Mouse (Mus musculus) left cerebral cortex, adult 9 months (tissue): ENCODE data around the gene Med6.

ENCODE experiments used
- DNase-seq, 2 experiments: peaks; one replicate each; pipeline ENCODE4 v3.0.0; 2022; ENCODE audit warnings: low spot score in 2 of 2

The Med6 gene

DNA sequence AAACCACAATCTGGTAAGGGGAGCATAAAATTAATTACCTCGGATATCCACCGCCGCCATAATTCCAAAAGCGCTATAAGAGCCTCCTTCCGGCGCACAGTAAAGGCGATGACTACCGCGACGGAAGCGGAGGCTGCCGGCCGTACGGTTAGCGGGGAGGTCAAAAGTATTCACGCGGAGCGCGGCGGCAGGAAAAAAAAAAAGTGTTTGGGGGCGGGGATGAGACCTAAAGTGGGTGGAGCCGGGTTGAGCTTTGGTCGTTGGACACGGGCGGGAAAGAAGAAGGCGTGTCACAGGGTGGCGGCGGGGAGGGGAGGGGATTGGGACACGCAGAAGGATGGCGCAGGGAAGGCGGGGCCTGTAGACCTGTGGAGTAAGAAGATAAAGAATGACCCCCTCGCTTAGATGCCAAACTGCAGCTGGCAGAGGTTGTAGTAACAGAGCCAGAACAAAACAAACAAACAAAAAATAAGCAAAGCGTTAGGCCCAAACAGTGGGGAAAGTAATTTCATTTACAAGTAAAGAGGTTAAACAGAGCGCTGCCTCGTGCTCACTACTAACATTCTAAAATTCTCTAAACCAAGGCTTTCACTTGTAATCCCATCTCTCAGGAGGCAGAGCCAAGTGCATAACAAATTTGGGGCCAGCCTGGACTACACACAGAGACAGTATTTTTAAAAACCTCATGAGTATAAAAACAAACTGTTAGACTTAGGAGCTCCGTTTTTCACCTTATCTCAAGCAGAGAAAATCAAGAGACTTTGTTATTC lies at the start of gene Med6:
Med6 (minus strand) TSS at position 107 of the 770 bp plus-strand sequence.
- DNase-seq: peak; percentile 79 to 93

DNA sequence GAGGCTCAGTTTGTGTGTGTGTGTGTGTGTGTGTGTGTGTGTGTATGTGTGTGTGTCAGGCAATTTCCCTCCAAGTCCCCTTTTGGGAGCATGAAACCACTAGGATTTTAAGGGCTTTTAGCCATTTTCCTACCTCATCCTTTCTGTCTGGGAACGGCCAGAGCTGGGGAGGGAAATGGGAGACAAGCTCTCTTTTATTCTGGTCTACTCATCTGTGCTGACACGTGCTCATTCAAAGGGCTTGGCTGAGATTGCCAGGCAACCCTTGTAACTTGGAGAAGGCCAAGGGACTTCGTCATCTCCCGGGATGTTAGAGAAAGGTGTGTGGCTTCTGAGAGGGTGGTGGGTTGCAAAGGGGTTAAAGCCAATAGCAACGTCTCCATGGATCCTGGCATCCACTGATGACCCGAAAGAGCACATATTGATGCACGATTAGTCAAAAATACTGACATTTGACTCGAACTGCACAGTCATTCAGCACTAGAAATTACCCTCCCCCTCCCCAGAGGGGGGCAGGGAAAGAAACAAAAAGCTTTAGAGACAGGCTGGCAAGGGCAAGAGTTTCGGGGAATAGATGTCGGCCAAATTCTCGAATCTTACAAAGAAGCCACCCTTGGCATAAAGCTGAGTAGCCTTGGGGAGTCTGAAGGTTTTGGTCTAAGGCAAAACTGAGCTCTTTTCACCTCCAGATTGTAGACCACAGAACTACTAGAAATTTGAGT lies 47.7 kb upstream of the Med6 start:
- DNase-seq: peak in 1 of 2 experiments; percentile 28

DNA sequence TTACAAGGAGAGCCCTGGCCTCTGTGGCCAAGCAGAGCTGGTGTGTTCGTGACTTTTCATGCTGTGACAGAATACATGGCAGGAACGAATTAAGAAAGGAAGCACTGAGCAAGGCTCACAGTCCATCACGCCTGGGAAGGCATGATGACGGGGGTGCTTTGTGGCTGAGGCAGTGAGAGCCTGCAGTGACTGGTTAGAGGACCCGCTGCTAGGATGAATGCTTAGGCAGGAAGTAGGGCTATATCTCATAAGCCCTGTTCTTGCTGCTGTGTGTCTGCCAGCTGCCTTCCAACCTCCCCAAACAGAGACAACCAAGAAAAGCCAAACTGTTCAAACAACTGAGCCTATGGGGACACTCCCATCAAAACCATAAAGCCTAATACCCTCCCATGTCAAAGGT lies 45.8 kb upstream of the Med6 start:
- DNase-seq: no peak

DNA sequence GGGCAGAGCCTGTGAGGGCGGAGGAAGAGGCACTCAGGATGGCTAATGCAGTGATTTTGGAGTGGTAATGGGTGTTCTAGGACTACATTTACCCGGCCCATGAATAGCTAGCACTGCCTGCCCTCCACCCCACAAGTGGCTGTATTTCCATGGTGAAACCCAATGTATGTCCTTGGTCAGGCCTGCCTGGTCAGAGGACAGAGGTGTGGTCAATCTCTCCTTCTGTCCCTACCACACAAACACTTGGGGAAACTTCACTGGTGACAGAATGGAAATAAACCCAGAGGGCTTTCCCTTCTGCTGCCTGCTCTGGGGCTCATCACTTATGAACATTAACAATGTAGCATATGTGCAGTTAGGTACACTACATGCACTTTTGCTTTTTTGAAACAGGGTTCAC lies 38.4 kb upstream of the Med6 start:
- no peak for DNase-seq

DNA sequence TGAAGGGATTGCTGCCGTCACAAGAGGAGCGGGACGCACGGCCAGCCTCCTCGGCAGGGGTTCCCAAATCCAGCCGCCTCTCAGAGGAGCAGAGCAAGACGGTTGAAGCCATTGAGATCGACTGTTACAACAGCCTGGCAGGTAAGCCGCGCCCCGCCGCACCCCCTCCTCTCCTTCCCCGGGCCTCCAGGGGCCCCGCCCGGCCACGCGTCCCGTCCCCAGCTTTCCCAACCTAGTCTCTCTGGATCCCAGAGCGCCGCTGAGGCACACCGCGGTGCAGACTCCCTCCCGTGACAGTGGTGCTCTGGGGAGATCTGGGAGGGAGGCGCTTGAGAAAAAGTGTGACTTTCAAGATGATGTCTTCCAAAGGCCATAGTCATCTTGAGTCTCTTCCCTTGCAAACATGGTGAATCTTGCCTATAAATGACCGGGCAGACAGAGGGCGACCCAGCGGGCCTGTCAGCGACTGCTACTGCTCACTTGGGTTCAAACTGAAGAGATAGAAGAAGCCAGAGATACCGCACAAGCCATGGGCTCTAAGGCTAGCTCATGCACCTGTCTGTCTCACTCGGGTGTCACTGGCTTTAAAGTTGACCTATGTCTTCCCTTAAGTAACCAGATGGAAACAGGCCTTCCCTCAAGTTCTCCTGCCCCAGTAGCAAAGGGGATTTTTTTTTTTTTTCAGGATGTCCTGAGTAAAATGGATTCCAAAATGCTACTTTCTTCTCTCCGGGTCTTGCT lies 37.0 kb upstream of the Med6 start:
- DNase-seq: peak in 1 of 2 experiments; percentile 24

DNA sequence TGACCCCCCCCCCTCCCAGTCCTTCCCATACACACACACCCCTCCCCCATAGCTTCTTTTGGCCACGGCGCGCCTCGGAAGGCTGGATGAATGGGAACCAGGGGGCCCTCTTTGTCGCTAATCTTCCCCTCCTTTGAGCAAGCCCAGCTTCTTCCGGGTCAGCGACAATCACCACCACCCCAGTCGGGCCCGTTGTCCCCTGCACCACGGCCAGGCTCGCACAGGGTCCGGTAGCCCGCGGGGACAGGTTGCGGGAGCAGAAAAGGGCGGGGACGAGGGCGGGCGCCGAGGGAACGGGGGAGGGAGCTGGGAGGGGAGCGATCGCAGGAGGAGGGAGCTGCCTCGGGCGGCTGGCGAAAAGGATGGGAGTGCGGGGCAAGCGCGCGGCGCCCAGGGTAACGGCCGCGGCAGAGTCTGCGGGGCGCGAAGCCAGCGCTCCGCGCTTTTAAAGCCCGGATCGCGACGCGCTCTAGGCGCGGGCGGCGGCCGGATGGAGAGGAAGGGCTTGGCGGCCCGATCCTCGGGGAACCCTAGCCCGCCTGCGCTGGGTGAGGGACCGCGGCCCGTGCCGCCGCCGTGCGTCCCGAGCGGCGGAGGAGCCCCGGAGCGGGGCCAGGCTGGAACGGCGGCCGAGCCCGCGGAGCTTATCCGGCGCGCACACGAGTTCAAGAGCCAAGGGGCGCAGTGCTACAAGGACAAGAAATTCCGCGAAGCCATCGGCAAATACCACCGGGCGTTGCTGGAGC lies 36.3 kb upstream of the Med6 start, which contains the start of gene Ttc9:
Ttc9 (plus strand) TSS at position 335 of the 746 bp plus-strand sequence.
- DNase-seq: peak in 1 of 2 experiments; percentile 33

DNA sequence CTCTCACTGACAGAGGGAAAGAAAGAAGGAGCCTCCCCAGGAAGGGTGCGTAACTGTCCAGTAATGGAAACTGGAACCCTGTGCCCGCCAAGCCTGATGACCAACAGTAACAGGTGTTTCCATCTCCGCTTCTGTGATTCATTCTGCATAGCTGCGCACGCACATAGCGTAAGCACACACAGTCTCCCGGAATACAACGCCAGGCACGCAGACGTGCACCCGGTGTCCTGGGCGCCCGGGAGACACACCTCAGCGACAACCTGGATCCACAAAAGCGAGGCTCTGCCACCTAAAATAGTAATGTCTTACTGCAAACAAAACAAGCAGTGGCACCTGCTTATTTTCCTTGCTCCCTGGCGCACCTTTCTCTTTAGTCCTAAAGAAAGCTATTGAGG lies 35.7 kb upstream of the Med6 start:
- DNase-seq: peak in 1 of 2 experiments; percentile 70

DNA sequence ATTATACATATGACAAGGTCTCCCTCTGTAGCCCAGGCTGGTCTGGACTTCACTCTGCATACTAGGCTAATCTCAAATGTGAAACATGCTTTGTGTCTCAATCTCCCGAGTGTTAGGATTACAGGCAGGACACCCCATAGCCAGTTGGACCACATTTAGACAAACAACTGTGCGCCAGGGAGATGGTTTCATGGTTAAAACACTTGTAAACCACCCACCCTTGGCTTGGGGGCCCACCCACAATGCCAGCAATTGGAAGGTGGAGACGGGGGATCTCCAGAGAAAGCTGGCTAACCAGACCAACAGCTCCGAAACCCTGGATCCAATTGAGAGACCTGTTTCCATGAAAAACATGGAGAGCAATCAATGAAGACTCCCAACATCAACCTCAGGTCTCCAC lies 33.3 kb upstream of the Med6 start:
- no peak for DNase-seq

DNA sequence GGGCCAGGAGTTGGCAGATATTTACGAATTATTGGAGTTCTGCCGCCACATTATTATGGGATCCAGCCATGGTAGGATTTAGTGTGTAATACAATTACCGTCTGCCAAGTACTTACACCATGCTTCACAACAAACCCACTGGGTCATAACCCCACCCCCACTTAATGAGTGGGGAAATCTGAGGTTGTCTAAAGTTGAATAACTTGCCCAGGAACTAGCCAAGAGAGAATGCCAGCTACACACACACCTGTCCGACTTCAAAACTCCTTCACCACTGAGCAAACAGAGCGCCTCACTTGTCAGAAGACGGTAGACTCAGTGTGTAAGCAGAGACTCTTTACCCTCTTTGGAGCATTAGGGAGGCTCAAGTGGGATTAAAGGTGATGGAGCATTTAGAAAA lies 32.6 kb upstream of the Med6 start:
- DNase-seq: no peak

DNA sequence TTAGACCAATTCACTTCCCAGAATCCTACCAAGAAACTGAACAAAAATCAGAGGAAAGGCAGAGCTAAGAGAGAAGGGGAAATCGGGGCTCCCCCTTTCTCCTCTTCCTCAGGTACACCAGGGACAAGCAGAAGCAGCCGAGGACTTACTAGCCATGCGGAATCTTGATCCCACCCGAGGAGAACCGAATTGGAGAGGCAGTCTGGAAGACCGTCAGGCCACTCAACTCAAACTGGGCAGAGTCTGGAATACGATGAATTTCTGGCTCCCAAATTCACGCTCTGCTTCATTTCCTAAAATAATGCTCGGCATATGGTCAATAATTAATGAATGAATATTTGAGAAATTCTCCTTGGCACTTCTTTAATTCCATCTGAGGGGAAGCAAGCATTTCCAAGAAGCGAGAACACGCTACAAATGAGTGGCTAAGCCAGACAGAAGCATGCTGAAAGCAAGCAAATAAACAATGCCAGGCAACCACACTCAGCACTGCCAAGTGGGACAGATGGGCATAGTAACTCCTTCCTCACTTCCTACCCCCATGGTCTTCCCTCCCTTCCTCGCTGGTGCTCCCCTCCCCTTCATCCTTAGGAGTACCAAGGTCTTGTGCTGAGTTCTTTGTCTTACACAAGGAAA lies 31.5 kb upstream of the Med6 start:
- peak in 1 of 2 experiments; percentile 41 for DNase-seq

DNA sequence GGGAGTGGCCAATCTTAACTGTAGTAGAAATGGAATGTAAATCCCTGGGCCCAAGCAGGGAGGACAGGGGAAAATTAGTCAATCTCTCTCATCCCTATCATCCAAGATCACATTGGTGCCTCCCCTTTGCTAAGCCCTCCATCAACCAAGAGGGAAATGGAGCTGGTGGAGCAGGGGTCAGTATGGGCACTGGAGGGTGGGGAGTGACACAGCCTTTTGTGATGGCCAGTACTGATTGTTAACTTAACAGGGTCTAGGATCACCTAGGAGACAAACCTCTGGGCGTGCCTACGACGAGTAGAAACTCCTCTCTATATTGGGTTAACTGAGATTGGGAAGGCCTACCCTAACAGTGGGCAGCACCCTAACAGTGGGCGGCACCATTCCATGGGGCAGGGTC lies 28.6 kb upstream of the Med6 start:
- no peak for DNase-seq

DNA sequence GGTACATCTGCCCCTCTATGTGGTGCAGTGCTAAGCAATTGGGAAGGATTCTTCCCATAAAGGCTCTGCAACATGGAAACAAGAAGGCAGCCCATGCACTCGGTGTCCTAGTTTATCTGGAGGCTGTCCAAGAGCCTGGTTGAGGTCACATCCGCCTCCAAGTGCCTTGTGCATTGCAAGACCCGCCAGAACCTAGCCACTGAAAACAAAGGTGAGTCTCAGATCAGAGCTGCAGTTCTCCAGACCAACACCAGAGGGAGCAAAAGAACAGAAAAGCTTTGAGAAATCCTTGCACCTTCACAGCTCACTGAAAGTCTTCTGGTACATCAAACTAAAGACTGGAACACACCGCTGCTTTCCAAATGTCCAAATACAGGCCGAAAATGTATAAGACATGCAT lies 24.5 kb upstream of the Med6 start:
- peak in 1 of 2 experiments; percentile 88 for DNase-seq

DNA sequence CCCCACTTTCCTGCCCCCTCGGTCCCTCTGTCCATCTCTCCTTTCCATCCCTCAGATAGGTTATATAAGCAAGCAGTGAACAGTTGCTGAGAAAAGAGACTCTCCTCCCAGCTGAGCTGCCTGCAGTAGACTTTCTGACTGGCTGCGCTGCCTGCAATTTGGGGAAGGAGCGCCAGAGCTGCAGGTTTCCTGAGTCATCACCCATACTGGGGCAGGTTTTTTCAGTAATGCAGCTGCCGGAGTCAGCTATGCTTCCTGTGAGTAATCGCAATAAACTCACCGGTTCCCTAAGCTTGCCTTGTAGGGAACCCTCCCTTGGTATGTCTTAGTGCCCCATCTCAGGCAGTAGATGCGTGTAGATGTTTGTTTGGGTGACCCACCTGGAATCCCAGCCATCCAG lies 22.2 kb upstream of the Med6 start:
- DNase-seq: peak in 1 of 2 experiments; percentile 58

DNA sequence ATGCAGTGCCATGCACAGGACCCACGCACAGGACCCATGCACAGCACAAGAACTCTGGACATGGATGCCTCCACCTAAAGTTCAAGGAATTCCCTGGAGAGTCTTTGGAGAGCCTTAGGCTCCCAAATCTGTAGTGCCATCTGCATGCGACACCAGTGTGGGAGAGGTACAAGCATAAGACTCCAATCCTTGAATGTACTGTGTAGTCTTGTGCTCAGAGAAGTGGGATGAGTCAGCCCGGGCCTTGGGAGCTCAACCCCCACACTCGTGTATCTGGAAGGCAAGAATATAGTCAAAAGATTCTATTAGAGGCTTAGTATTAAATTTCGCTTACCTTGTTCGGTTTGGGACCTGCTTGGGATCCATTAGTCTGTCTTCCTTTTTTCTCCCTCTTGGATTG lies 21.0 kb upstream of the Med6 start:
- DNase-seq: peak in 1 of 2 experiments; percentile 52

DNA sequence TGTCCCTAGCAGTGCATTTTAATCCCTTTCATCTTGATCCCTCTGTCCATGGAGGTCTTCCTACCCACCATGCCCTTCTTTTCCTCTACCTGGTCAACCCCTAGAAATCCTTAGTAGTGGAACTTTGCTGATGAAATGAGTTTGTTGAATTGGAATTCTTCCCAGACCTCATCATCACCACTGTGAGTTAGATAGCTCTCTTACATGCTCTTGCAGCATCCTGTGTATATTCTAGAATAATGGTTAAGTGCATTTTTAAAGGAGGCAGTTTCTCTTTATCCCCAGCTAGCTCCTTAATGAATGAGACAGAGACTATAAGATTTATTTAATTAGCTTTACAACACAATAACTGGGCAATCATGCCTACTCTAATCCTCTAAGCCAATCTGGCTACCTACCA lies 14.6 kb upstream of the Med6 start:
- DNase-seq: no peak

DNA sequence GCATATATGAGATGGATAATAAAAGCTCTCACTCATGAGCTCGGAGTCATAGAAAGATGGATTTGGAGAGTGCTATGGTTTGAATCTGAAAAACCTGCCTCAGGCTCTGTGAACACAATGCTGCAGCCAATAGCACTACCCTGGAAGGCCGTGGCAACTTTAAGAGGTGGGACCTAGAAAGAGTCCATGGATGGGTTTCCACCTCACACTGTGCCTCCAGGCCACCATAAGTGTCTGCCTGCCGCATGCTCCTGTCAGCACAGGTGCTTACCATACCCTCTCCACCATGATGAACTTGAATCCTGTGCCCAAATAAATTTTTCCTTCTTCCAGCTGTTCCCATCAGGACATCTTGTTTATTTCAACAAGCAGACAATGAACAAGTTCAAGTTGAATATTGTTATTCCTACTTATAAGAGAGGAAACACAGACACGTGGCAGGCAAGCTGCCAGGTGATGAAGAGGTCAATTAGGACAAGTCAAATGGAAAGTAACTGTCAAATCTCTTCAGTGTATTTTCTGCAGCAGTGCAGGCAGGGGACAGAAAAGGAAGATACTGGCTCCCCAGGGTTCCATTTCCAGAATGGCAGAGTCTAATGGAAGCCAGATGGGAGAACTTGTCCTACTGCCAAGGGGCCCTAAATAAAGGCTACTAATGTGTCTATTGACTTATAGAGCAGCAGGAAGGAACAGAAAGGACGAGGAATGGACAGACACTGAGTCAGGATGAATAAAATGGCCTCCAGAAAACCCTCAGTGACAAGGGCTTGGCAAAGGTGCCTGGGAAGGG lies 10.4 kb upstream of the Med6 start:
- DNase-seq: no peak

DNA sequence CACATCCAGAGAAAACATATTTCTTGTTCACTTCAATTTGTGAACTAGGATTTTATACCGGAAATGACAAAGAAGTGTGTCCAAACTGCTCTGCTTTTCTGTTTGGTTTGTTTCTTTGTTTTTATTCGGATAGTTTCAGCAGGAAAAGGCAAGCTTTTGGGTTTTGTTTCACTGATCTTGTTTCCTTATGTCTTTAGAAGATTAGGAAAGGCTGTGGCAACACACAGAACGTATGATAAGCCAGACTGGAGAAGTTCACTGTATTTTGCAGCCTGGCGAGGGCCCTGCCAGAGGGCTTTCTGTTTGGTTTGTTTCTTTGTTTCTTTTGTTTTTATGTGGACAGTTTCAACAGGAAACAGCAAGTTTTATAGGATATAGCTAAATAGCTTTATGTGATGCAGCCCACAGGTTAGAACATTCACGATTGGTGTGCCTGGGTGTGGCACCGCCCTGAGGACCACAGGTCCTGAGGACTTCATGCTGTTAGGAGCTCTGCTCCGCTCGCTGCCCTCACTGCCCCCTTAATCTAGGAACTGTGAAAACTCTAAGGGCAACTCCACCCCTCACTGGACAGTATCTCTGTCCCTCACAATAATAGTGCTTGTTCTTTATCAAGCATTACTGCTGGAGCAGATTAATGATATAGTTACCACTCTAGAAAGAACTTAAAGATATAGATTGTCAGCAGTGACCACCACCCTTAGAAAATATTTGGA lies 1.9 kb upstream of the Med6 start:
- no peak for DNase-seq

DNA sequence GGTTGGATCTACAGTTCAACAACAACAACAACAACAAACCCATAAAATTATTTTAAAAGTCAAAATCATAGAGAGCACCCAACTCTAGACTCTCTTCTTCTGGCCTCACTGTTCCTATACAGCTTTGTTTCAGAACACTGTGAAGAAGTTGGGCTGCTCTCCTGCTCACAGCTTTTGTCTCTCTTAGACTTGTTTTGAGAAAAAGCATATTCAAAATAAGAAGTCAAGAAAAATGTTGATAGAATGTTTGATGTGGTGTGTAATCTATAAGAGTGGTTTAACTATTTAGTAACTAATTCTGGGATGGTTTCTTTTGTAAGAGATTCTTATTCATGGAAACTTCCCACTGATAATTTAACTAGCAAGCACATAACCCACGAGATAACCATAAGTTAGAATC lies 26.4 kb downstream of the Med6 start, which contains the start of gene Adam21:
Adam21 (minus strand) TSS at position 101 of the 400 bp plus-strand sequence.
- DNase-seq: no peak

DNA sequence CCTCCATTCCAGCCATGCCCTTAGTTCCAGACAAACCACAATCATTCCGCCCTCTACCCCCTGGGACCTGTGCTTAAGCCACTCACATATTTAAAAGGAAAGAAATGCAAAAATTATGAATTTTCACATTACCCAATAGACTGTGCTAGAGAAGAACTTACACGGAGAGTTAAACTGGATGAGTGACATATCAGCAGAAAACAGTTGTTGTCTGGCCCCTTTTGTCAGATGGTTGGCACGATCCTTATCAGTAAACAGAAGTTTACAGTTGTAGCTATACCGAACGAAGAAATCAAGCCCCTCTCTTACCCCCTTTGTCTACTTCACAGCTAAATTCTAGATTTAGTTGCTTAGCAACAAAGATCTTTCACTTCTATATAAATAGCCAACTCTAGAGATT lies 26.9 kb downstream of the Med6 start:
- no peak for DNase-seq

DNA sequence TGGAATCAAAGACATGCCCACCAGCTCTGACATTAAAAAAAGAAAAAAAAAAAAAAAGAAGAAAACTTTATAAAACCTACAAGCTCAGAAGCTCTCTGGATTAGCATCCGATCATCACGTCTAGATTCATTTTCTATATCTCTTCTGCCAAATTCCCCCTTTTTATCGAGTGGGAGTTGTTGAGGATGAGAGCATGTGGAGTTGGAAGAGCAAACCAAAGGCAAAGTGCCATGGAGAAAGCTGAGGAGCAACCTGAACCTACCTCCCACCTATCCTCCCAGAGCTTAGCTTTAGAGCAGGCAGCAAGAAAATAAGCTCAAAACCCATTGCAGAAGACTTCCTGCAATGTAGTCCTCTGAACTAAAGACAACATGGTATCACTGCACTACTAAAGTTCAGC lies 30.6 kb downstream of the Med6 start:
- DNase-seq: peak; percentile 3 to 4
